Mouse (Mus musculus): ENCODE measurements around the gene Iqcn. TPM values are rescaled to one million over a fixed set of nuclear protein-coding genes. Genes with fewer than 3 reads are reported as not detected.
A peak's percentile ranks its signal among the peaks of the same experiment; 100 is the strongest.

Gene Iqcn
- polyA plus RNA-seq, 1 experiment from 2014 or later, result 0.04 TPM

- Histone ChIP-seq H3K4me3 (peak overlapping the region; percentile 23), H3K27ac (peak overlapping the region; percentile 98), H3K36me3 (no peaks in the 10 kb centered on the region), H3K9ac (0 out of 2 replicates have a peak overlapping the region, but pooled peaks have one; percentile 17), H3K27me3 (no peaks in the 10 kb centered on the region), H3K9me3 (no peaks in the 10 kb centered on the region), H3K4me2 (peak overlapping the region; percentile 54), H3K4me1 (peaks cover 58% of the 10 kb centered on the region)
- 5% methylated on average over 31 of the region's 31 CpGs for WGBS
- ATAC-seq (ENCODE audit: insufficient number of reproducible peaks, low FRiP score, low TSS enrichment, low read depth), result no peak
Observed at GRCm38 (mm10) chr8:70696019-70696885, 7.0 kb upstream of the Iqcn start.

GRCm38 (mm10) chr8:70696946-70697345 is 6.3 kb upstream of the Iqcn start:
- WGBS, result 23% methylated on average over 4 of the region's 4 CpGs
- Histone ChIP-seq H3K27me3 (no peaks in the 10 kb centered on the region), H3K4me2 (peak overlapping the region; percentile 54), H3K9ac (no peak overlapping the region), H3K36me3 (0 out of 2 replicates have a peak, but pooled peaks cover 5% of the 10 kb centered on the region), H3K27ac (peak overlapping the region; percentile 98), H3K4me1 (peaks cover 57% of the 10 kb centered on the region), H3K9me3 (no peaks in the 10 kb centered on the region), H3K4me3 (peak overlapping the region; percentile 23; the same call in 1 of the 2 replicates)
- no peak for ATAC-seq (ENCODE audit: insufficient number of reproducible peaks, low FRiP score, low TSS enrichment, low read depth)

GRCm38 (mm10) chr8:70697366-70698250 is 5.6 kb upstream of the Iqcn start:
- no peak overlapping the region for H3K9ac ChIP-seq
- WGBS, result 63% methylated on average over 12 of the region's 12 CpGs
- peak overlapping the region; percentile 71 for H3K4me3 ChIP-seq
- no peaks in the 10 kb centered on the region for H3K9me3 ChIP-seq
- peaks cover 57% of the 10 kb centered on the region for H3K4me1 ChIP-seq
- H3K4me2 ChIP-seq, result peak overlapping the region; percentile 53
- H3K36me3 ChIP-seq, result 0 out of 2 replicates have a peak, but pooled peaks cover 5% of the 10 kb centered on the region
- no peaks in the 10 kb centered on the region for H3K27me3 ChIP-seq
- peak overlapping the region; percentile 98 for H3K27ac ChIP-seq
- no peak for ATAC-seq (ENCODE audit: insufficient number of reproducible peaks, low FRiP score, low TSS enrichment, low read depth)

- Histone ChIP-seq H3K27me3 (no peaks in the 10 kb centered on the region), H3K4me2 (peak within 1 kb of the TSS; percentile 53), H3K27ac (peak within 1 kb of the TSS; percentile 98), H3K4me3 (peak within 1 kb of the TSS; percentile 71), H3K9ac (peak within 1 kb of the TSS; percentile 98), H3K36me3 (0 out of 2 replicates have a peak, but pooled peaks cover 5% of the 10 kb centered on the region), H3K4me1 (peaks cover 58% of the 10 kb centered on the region), H3K9me3 (no peaks in the 10 kb centered on the region)
- WGBS, result under 1% methylated on average over 66 of the region's 69 CpGs
- peak; percentile 90 for ATAC-seq (ENCODE audit: insufficient number of reproducible peaks, low FRiP score, low TSS enrichment, low read depth)
Observed at GRCm38 (mm10) chr8:70698310-70699109, 4.7 kb upstream of the Iqcn start, which contains the start of gene Jund. Jund (plus strand) TSS chr8:70698949.

- Histone ChIP-seq H3K27me3 (no peaks in the 10 kb centered on the region), H3K9me3 (no peaks in the 10 kb centered on the region), H3K4me3 (peak overlapping the region; percentile 71), H3K4me2 (peak overlapping the region; percentile 53), H3K9ac (peak overlapping the region; percentile 98), H3K27ac (peak overlapping the region; percentile 98), H3K4me1 (peaks cover 55% of the 10 kb centered on the region), H3K36me3 (0 out of 2 replicates have a peak, but pooled peaks cover 5% of the 10 kb centered on the region)
- WGBS, result under 1% methylated on average over 87 of the region's 89 CpGs
- peak; percentile 5; the same call in 1 of the 2 replicates for ATAC-seq (ENCODE audit: insufficient number of reproducible peaks, low FRiP score, low TSS enrichment, low read depth)
Observed at GRCm38 (mm10) chr8:70699116-70699833, 4.0 kb upstream of the Iqcn start.

- peaks cover 52% of the 10 kb centered on the region for H3K4me1 ChIP-seq
- no peak for ATAC-seq (ENCODE audit: insufficient number of reproducible peaks, low FRiP score, low TSS enrichment, low read depth)
- peak overlapping the region; percentile 71 for H3K4me3 ChIP-seq
- peak overlapping the region; percentile 98 for H3K9ac ChIP-seq
- under 1% methylated on average over 58 of the region's 59 CpGs for WGBS
- H3K9me3 ChIP-seq, result no peaks in the 10 kb centered on the region
- peak overlapping the region; percentile 53 for H3K4me2 ChIP-seq
- H3K27me3 ChIP-seq, result no peaks in the 10 kb centered on the region
- H3K36me3 ChIP-seq, result 0 out of 2 replicates have a peak, but pooled peaks cover 5% of the 10 kb centered on the region
- peak overlapping the region; percentile 98 for H3K27ac ChIP-seq
Observed at GRCm38 (mm10) chr8:70699834-70700554, 3.3 kb upstream of the Iqcn start.

- Histone ChIP-seq H3K4me2 (peak overlapping the region; percentile 53), H3K9ac (0 out of 2 replicates have a peak overlapping the region, but pooled peaks have one; percentile 21), H3K27ac (peak overlapping the region; percentile 98), H3K36me3 (0 out of 2 replicates have a peak, but pooled peaks cover 5% of the 10 kb centered on the region), H3K4me1 (peaks cover 46% of the 10 kb centered on the region), H3K27me3 (no peaks in the 10 kb centered on the region), H3K4me3 (peak overlapping the region; percentile 71), H3K9me3 (no peaks in the 10 kb centered on the region)
- 0% methylated on average over 17 of the region's 20 CpGs for WGBS
- no peak for ATAC-seq (ENCODE audit: insufficient number of reproducible peaks, low FRiP score, low TSS enrichment, low read depth)
Observed at GRCm38 (mm10) chr8:70700555-70700922, 2.7 kb upstream of the Iqcn start.

GRCm38 (mm10) chr8:70701048-70701981 is 1.9 kb upstream of the Iqcn start:
- Histone ChIP-seq H3K27ac (peak overlapping the region; percentile 98), H3K4me1 (peaks cover 38% of the 10 kb centered on the region), H3K4me2 (peak overlapping the region; percentile 53), H3K4me3 (peak overlapping the region; percentile 71), H3K36me3 (0 out of 2 replicates have a peak, but pooled peaks cover 5% of the 10 kb centered on the region), H3K9me3 (no peaks in the 10 kb centered on the region), H3K9ac (0 out of 2 replicates have a peak overlapping the region, but pooled peaks have one; percentile 21), H3K27me3 (no peaks in the 10 kb centered on the region)
- ATAC-seq (ENCODE audit: insufficient number of reproducible peaks, low FRiP score, low TSS enrichment, low read depth), result no peak
- 54% methylated on average over 10 of the region's 10 CpGs for WGBS

Data from limb, embryonic 15.5 days (tissue).